Mouse (Mus musculus): ENCODE measurements around the gene Cyth3.

Cyth3 gene

DNA sequence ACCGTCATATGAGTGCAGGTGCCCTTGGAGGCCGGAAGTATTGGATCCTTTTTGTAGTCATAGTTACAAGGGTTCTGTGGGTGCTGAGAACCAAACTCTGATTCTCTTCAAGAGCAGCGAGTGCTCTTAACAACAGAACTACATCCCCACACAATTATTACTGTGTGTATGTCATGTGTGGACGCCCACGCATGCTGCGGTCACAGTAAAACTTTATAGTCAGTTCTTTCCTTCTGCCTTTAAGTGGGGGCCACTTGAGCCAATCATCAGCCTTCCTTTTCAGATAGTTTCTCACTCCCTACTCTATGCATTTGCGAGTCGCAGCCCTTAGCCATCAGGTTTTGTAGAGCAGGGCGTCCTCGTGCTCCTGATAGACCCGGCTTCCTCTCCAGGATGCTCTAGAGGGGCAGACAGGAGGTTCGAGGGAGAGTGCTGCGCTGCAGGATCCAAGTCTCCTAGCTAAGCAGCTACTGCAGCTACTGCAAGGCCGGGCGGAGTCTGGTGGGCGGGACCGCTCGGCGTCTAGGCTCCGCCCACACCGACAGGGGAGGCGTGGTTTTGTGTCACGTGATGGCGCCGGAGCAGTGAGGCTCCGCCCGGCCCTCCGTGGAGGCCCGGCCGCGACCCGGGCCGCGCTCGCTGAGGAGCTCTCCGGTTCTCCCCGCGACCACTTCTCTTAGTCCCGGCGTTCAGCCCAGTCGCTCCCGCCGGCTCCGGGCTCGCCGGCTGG lies at the start of gene Cyth3:
TSS of gene Cyth3 (plus strand) at position 555 of the 730 bp plus-strand sequence.
- peak; percentile 96 for DNase-seq

DNA sequence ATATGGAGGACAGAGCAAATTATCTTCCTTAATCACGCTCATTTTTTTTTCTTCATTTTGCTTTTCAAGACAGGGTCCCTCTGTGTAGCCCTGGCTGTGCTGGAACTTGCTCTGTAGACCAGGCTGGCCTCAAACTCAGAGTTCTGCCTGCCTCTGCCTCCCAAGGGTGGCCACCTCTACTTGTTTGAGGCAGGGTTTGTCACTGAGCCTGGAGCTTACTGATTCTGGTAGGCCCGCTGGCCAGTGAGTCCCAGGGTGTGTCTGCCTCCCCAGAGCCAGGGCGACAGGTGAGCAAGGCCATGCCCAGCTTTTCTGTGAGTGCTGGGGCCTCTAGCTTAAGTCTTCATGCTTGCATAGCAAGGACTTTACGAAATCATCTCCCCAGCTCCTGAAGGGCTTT lies 49.2 kb upstream of the Cyth3 start:
- DNase-seq: no peak

GRCm38 (mm10) chr5:143574261-143575178 lies 47.7 kb upstream of the Cyth3 start:
- DNase-seq: peak; percentile 87

- no peak for DNase-seq
Observed at GRCm38 (mm10) chr5:143579537-143580203, 42.6 kb upstream of the Cyth3 start.

- DNase-seq: no peak
Observed at GRCm38 (mm10) chr5:143580982-143581381, 41.3 kb upstream of the Cyth3 start.

DNA sequence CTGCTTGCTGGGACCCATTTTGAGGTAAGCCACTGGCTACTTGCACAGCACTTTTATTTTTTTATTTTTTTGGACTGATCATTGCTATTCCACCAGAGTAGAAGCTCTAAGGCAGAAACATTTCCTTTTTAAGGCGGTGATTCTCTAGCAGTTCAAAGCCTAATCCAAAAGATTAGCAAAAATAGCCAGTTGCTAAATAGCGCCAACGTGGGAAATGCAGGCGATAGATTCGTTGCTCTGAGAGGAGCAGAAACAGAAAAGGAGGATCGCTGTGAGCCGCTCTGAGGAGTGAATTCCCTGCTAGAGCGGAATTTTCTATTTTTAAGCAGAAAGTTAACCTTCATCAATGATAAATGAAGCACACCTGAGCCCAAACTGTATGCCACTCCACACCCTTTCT lies 40.4 kb upstream of the Cyth3 start:
- DNase-seq: no peak

DNA sequence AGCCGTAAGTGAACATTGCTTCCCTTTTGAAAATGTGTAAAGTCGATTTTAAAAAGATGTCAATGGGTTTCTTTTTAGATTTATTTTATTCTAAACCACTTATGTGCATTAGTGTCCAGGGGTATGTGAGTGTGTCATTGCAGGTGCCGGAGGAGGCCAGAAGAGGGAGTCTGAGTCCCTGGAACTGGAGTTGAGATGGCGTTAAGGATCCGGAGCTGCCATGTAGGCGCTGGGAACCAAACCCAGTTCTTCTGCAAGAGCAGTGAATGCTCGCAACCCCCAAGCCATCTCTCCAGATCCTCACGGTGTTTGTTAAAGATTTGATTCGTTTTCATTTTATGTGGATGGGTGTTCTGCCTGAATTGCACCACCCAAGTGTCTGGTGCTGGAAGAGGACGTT lies 39.2 kb upstream of the Cyth3 start:
- no peak for DNase-seq

DNA sequence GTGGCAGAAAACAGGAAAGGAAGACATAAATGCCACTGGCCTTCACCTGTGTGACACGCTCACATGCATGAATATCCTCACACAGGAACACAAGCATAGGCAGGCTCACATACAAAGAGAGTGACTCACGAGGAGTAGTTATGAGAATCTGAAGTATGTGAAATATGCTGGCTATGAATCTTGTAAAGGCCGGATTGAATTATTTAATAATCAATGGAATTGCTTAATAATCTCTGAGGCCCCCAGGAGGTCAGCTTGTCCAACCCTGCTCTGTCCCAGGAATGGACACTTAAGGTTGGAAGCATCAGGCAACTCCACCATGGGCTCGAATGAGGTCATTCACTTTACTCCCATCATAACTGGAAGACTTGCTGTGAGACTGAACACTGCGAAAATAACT lies 37.3 kb upstream of the Cyth3 start:
- DNase-seq: no peak

- peak; percentile 64 for DNase-seq
Observed at GRCm38 (mm10) chr5:143586386-143586785, 35.9 kb upstream of the Cyth3 start.

DNA sequence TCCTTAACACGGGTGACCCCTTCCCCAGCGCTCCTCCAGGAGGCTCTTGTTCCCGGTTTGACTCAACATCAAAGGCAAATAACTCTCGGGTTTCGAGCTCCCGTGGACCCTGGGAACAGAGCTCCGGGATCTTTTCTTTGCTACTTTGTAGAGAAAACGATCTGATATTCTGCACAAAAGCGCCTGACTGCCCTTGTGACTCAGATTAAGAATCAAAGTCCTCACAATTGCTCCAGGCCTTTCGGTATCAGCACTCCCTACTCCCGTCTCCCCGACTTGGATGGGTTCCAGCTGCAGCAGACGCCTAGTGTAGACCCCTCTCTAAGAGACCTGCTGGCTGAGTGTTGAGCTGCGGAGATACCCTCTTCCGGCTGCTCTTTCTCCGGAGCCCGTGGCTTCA lies 33.1 kb upstream of the Cyth3 start:
- DNase-seq: no peak

DNA sequence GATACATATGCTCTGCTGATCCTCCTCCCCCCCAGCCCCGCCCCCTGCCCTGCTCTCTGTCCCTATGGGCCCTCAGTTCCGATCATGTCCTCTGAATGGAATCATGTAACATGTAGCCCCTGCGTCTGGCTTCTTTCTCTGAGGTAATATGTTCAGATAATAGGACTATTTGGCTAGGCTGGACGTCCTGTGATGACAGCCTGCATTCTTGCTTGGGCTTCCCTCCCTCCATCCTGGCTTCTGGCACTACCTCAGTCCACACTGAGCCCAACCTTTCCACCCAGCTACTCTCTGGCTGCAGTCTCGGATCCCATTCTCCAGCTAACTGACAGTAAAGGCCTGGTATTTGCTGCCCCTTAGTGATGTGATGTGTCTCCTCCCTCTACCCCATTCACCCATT lies 29.3 kb upstream of the Cyth3 start:
- DNase-seq: no peak

GRCm38 (mm10) chr5:143593563-143594146 lies 28.6 kb upstream of the Cyth3 start:
- DNase-seq: no peak

DNA sequence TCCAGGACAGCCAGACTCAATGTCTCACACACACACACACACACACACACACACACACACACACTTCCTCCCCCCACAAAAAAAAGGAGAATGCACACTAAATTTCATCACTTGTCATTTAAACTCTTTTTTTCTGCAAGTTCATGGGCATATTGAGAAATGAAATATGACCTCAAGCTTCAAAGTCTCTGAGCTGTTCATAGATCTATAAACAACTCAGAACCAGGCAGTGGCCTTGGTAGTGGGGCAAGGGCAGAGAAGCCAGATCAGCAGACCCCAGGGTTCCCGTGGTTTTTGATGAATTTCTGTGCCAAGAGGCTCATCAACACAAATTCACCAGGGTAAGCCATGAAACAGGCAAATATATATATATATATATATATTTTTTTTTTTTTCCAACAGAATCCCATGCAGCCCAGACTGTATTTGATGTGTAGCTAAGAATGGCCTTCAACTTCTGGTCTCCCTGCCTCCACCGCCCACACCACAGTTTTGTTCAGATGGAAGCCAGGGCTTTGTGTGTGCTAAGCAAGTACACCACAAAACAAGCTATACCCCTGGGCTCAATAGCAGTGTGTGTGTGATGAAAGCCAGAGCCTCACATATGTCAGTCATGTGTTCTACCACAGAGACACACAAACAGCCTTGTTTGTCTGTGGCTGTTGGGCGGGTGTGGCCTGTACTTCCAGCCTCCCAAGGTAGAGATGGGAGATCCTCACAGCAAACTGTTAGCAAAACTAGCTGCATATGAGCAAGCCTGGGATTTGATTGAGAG lies 27.8 kb upstream of the Cyth3 start:
- DNase-seq: no peak

DNA sequence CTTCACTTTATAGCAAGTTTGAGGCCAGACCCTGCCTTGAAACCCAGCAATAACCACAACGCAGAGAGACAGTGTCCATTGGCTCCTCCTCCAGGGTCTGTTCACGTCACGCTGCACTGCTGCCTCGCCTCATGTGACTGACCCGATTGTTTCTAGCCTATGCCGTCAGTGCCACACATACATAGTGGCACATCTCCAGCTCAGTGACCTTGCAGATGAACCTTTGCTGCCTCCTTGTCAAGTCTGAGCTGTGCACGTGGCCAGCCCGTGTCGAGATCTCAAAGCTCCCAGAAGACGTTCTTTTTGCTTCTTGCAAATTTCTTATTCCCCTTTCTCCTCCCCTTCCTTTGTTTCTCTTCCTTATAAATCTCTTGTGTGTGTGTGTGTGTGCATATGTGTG lies 20.2 kb upstream of the Cyth3 start:
- no peak for DNase-seq

GRCm38 (mm10) chr5:143604157-143604774 lies 18.0 kb upstream of the Cyth3 start:
- DNase-seq: no peak

GRCm38 (mm10) chr5:143606756-143607155 lies 15.5 kb upstream of the Cyth3 start:
- DNase-seq: no peak

- DNase-seq: no peak
Observed at GRCm38 (mm10) chr5:143608175-143608574, 14.1 kb upstream of the Cyth3 start.

DNA sequence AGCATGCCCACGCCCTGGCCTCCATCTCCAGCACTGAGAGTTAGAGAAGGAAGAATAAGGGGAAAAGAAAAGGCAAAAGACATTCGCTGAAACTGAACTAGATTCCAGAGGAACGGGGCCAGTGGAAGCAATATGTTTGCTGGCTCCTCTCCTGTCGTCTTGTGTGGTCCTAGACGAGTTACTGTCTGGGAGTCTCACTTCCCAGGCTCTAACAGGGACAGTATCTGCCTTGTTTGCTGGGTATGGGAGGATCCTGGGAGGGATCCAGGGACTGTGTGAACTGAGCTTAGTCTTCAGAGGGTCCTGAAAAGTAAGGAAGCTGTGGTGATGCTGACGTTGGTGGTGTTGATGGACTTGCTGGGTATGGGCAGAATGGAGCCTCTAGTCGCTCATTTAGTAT lies 10.3 kb upstream of the Cyth3 start:
- DNase-seq: peak; percentile 67

- DNase-seq: no peak
Observed at GRCm38 (mm10) chr5:143613265-143613664, 9.0 kb upstream of the Cyth3 start.

- peak; percentile 45 for DNase-seq
Observed at GRCm38 (mm10) chr5:143614519-143614918, 7.7 kb upstream of the Cyth3 start.

GRCm38 (mm10) chr5:143615353-143615752 lies 6.9 kb upstream of the Cyth3 start:
- DNase-seq: no peak

- no peak for DNase-seq
Observed at GRCm38 (mm10) chr5:143616116-143616515, 6.1 kb upstream of the Cyth3 start.
